Mouse (Mus musculus) spleen, adult 18-20 months (tissue): ENCODE measurements around the gene Cabin1.

Experiments used
- DNase-seq, 2 experiments: peaks; one replicate each; pipeline ENCODE4 v3.0.0; 2022; ENCODE audit warnings: mixed read lengths in 2 of 2

Gene Cabin1

GRCm38 (mm10) chr10:75662575-75662974, 101.6 kb downstream of the Cabin1 start:
- DNase-seq: no peak

DNA sequence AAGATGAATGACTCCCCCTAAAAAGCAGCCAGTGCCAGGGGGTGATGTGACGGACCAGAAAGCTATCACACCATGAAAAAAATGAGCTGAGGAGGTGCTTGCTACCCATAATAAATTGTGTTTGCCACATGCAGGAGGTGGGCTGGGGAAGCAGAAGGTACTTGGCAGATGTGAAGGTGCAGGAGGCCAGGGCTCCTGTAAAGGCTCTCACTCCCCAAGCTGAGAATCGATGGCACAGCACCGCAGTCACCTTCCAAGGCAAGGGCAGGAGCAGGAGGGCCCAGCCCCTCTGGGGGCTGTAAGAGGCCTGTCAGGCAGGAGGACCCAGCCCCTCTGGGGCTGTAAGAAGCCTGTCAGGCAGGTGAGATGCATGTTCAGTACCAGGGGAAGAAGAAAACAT, 102.3 kb downstream of the Cabin1 start:
- no peak for DNase-seq

GRCm38 (mm10) chr10:75661381-75661780, 102.8 kb downstream of the Cabin1 start:
- DNase-seq: no peak

GRCm38 (mm10) chr10:75657772-75658171, 106.4 kb downstream of the Cabin1 start:
- DNase-seq: no peak

- DNase-seq: no peak
Observed at GRCm38 (mm10) chr10:75657165-75657564, 107.0 kb downstream of the Cabin1 start.

GRCm38 (mm10) chr10:75654053-75654452, 110.1 kb downstream of the Cabin1 start:
- DNase-seq: no peak

- no peak for DNase-seq
Observed at GRCm38 (mm10) chr10:75651381-75652068, 112.6 kb downstream of the Cabin1 start.

- DNase-seq: no peak
Observed at GRCm38 (mm10) chr10:75650306-75650902, 113.7 kb downstream of the Cabin1 start.

DNA sequence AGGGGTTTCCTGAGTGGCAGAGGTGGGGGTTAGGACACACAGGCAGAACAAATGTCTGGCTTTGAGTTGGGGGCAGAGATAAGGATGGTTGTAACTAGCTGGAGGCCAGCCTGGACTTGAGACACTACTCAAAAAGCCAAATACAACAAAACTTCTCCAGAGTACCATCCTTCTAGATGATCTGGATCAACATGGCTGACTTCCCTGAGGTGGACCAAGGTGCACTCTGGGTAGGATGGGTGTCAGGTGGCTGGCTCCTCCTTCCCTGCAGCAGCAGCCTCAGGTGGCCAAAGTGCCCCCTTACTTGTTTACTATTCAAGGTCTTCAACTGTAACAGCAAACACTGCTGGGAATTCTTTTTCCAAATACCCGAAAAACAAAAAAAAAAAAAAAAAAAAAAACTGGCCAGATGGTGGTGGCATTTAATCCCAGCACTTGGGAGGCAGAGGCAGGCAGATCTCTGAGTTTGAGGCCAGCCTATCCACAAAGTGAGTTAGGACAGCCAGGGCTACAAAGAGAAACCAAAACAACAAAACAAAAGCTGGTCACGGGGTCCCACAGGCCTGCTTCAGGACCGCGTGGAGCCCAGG, 114.6 kb downstream of the Cabin1 start:
- no peak for DNase-seq

DNA sequence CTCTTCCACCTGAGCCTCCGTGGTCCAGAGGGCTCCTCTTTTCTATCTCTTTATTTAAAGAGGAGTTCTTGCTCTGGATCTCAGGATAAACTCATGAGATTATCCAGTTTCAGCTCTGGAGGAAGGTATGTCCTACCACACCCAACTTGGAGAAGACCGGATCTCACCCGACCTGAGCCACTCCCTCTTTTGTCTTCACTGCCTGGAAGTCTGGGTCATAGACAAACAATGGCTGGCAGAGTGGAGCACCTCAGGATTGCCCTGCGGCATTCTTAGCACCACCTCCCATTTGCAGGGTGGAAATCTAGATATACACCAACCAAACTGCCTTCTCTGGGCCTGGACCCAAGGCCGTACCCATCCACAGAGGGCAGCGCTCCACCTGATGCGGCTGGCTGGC, 115.1 kb downstream of the Cabin1 start:
- DNase-seq: no peak

- DNase-seq: no peak
Observed at GRCm38 (mm10) chr10:75648091-75648490, 116.0 kb downstream of the Cabin1 start.

GRCm38 (mm10) chr10:75647362-75647761, 116.8 kb downstream of the Cabin1 start:
- DNase-seq: no peak

DNA sequence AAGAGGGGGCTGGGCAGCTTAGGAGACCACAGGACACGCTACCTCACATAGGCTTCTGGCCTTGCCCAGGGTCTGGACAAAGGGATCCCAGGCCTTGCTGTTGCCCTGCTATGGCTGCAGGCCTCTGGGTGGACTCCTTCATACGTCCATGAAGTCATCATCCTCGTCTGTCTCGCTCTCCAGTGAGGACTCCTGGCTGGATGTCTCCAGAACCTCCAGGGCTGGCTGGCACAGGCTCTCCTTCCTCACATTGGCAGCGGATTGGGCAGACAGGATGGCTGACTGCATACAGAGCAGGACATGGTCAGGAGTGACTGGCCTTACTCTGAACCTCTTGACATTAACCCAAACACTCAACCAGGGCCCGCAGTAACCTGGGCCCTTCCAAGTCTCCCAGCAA, 117.7 kb downstream of the Cabin1 start:
- DNase-seq: no peak

GRCm38 (mm10) chr10:75645616-75646015, 118.5 kb downstream of the Cabin1 start:
- DNase-seq: no peak

- peak; percentile 32 to 55 for DNase-seq
Observed at GRCm38 (mm10) chr10:75643741-75644343, 120.3 kb downstream of the Cabin1 start, which contains the start of gene Susd2. Susd2 (minus strand) TSS chr10:75644008.

GRCm38 (mm10) chr10:75642891-75643290, 121.2 kb downstream of the Cabin1 start:
- DNase-seq: no peak

DNA sequence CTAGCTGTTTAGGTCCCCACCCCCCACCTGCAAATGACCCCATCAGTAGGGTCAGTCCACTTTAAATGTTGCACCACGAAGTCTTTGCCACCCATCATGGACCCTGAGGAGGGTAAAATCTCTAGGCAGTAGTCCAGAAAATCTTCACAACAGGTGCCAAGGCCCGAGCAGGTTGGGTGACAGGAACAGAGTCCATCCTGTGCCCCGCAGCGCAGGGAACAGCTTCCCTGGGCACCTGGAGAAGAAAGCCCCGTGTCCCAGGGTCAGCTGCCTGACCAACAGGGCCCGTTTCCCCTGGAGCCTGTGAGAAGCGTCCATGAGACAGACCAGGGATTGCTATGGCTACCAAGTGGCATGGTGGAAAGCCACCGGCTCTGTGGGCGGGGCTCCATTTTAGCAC, 121.7 kb downstream of the Cabin1 start:
- no peak for DNase-seq

DNA sequence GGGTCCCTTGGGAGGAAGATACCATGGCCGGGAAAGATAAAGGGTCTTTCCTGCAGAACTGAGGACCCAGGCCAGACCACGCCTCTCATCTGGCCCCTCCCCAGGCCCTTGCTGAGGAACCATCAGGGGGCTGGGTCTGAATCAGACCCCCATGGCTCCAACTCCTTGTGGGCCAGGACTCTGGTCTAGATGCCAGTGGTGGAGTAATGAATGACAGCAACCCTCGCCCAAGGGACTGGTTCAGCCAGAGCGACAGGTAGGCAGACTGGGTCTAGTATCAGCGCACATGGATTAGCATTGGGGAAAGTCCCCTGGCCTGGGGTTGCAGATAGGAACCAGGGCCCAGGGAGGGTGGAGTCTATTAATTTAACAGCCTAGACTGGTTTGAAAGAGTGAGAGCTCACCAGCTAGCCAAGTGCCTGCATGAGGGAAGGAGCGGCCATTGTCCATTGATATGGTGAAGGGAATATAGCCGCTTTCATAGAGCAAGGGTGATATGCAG, 122.4 kb downstream of the Cabin1 start:
- no peak for DNase-seq

GRCm38 (mm10) chr10:75637711-75638110, 126.4 kb downstream of the Cabin1 start:
- no peak for DNase-seq

DNA sequence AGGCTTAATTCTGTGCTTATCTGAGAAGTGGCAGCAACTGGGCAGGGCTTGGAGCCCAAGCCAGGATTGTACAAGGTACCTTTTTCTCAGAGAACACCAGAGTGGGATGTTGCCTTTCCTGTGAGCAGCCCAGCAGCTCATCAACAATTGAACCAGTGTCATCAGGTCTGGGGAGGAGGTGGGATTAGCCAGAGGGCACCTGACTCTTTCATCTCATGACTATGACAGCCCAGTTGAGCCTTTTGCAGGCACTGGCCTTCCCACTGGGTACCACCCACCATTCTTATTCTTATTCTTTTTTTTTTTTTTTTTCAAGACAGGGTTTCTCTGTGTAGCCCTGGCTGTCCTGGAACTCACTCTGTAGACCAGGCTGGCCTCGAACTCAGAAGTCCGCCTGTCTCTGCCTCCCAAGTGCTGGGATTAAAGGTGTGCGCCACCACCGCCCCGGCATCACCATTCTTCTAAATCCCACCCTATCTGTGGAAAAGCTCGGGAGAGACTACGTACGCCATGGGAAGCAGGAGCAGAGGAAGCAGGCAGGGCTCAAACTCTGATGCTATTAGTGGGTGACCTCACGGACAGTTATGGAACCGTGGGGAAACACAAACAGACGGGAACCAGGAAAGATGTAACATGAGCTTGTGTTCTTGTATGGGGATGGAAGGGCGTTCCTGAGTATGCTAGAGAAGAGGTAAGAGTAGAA, 127.9 kb downstream of the Cabin1 start:
- no peak for DNase-seq

DNA sequence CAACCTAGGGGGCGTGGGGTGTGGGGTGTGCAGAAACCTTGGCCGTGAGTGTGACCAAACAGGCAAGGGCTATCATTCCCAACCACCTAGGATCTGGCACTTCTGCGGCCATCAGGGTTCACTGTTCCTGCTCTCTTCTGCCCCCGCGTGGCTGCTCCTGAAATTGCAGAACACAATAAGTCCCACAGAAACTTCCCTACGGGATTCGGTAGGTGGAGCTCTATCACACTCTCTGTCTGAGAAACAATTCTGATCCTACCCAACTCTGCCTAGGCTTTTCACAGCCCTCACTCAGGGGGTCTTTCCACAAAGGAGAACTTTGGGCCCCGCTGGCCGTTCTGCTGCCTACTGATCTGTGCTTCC, 128.5 kb downstream of the Cabin1 start:
- DNase-seq: peak; percentile 61 to 87

DNA sequence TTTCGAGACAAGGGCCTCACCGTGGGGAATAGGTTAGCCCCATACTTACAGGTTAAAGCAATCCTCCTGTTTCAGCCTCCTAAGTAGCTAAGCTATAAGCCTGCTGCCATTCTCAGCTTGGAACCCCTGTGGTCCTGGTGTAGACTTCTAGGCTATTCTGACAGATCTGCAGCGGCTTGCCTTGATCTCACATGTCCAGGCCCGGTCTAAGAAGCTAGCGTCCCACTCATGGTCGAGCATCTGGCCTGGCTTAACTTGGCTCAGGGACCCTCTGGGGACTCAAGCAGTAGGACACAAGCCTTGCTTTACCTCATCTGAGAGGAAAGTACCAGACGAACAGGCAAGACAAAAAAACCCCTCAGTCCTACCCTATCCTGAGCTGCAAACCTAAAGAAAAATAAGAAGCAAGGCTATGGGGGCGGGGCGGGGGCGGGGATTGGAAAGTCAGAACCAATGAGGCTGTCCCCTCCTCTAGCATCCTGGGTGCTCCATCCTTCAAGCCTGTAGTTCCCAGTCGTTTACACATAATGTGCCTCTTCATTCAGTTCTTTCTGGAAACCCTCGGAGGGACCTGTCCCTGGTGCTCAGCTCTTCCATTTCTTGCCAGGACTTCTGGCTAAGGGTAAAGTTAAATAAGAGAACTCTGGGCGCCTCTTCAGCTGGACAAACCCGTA, 129.0 kb downstream of the Cabin1 start:
- DNase-seq: no peak

- DNase-seq: no peak
Observed at GRCm38 (mm10) chr10:75634610-75635009, 129.5 kb downstream of the Cabin1 start.
